Mouse (Mus musculus) small intestine, adult 2 months (tissue): ENCODE measurements around the gene Cep128. TPM values are rescaled to one million over a fixed set of nuclear protein-coding genes. Genes with fewer than 3 reads are reported as not detected.

Source experiments
- H3K27ac ChIP-seq: fragments of 200-500 bp; 2 replicates; pipeline ENCODE4 v1.5.1; 2012; ENCODE audit warnings: low read depth, low read length, control low read depth, inconsistent platforms; ENCODE audit not compliant: insufficient read depth
- H3K27me3 ChIP-seq: fragments of 200-500 bp; 2 replicates; pipeline ENCODE4 v1.6.1; 2012; ENCODE audit warnings: mild to moderate bottlenecking, moderate library complexity, low read length, inconsistent platforms; ENCODE audit not compliant: control insufficient read depth, insufficient read depth
- H3K36me3 ChIP-seq: fragments of 200-500 bp; 2 replicates; pipeline ENCODE4 v1.6.1; 2012; ENCODE audit warnings: mild to moderate bottlenecking, low read length, control low read depth, inconsistent platforms; ENCODE audit not compliant: control insufficient read depth, insufficient read depth
- H3K4me1 ChIP-seq: fragments of 200-500 bp; 2 replicates; pipeline ENCODE4 v1.6.1; 2012; ENCODE audit warnings: low read length, inconsistent platforms, mixed read lengths; ENCODE audit not compliant: control insufficient read depth, insufficient read depth, insufficient read length
- H3K4me3 ChIP-seq: fragments of 200-500 bp; 2 replicates; pipeline ENCODE4 v1.5.1; 2012; ENCODE audit warnings: low read depth, mild to moderate bottlenecking, control low read depth, inconsistent platforms, low read length, moderate library complexity
- CTCF ChIP-seq: fragments of 200-500 bp; IDR thresholded peaks from 2 replicates; pipeline ENCODE4 v1.5.1; 2012; ENCODE audit warnings: low read depth, mild to moderate bottlenecking, control low read depth, inconsistent platforms, low read length, moderate library complexity, mixed read lengths; ENCODE audit not compliant: insufficient replicate concordance, insufficient read length; ENCODE audit errors: extremely low read depth
- POLR2A ChIP-seq: fragments of 200-500 bp; IDR thresholded peaks from 2 replicates; pipeline ENCODE4 v1.6.1; 2012; ENCODE audit warnings: low read depth, mild to moderate bottlenecking, control low read depth, inconsistent platforms, low read length, moderate library complexity
- WGBS: fragments of 180-500 bp; shearing (Covaris S2); methylation state at CpG from one replicate; pipeline ENCODE4 v1.1.7; 2018; 5-methylcytosine and 5-hydroxymethylcytosine counted together
- polyA plus RNA-seq: library from polyadenylated mRNA; depleted of rRNA; stranded (reverse); fragments of >200 nt; gene quantifications from 2 replicates; pipeline ENCODE4 v1.2.3, GENCODE M21; 2012

Cep128 gene
- polyA plus RNA-seq, 1 experiment = 0.95 TPM

DNA sequence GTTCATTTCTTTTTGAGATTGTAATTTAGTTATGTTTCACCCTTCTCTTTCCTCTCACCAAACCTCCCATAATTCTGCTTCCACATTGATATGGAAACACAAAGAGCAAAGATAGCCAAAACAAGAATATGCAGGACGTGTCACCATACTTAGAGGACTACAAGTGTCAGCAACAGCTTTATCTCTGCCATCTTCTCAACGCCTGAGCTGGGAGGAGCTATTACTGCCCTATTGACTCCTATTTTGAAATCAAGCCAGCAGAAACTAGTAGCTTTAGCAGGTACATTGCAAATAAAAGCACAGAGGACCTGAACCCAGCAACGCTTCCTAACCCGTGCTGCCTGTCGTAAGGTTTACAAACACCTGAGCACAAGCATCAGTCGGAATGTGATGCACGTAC, 127.9 kb downstream of the Cep128 start:
- Histone ChIP-seq H3K27me3 (no peaks in the 10 kb centered on the region), H3K4me1 (no peaks in the 10 kb centered on the region), H3K4me3 (no peak overlapping the region), H3K27ac (no peak overlapping the region), H3K36me3 (peaks cover 7% of the 10 kb centered on the region)
- 77% methylated on average over 7 of the region's 7 CpGs for WGBS
- TF ChIP-seq CTCF = no peak
- no peak for TF ChIP-seq POLR2A

DNA sequence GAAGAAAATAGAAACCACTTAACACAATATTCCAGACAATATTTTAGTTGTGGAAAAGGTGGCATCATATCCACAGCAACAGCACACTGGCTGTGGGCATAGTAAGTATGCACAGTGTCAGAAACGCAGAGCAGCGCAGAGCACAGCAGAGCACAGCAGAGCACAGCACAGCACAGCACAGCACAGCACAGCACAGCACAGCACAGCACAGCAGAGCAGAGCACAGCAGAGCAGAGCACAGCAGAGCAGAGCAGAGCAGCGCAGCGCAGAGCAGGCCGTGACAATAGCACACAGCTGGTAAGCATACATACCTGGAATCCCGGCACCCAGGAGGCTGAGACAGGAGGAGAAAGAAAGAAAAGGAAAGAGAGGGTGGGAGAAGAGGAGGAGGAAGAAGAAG, 129.4 kb downstream of the Cep128 start:
- no peak for TF ChIP-seq POLR2A
- no peak for TF ChIP-seq CTCF
- peaks cover 4% of the 10 kb centered on the region for H3K36me3 ChIP-seq
- H3K4me3 ChIP-seq = no peak overlapping the region
- WGBS = 98% methylated on average over 6 of the region's 6 CpGs
- H3K27me3 ChIP-seq = no peaks in the 10 kb centered on the region
- no peaks in the 10 kb centered on the region for H3K4me1 ChIP-seq
- H3K27ac ChIP-seq = no peak overlapping the region

DNA sequence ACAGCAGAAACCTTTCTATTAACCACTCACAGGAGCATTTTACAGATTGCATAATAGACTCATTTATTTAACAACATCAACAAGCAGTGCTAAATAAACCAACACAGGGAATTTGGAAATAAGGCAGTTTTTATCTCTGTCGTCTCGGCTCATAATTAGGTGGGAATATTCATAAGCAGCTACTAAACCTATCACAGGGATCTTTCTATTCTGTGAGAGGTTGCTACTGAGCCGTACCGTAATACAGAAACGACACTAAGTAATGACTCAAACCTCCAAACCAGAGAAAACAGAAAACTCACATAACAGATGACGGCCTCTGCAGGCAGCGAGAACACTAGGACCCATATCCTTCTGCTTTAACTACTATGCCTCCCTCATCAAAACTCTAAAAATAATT, 163.6 kb downstream of the Cep128 start:
- no peak for TF ChIP-seq POLR2A
- TF ChIP-seq CTCF = no peak
- H3K27ac ChIP-seq = no peak overlapping the region
- H3K4me3 ChIP-seq = no peak overlapping the region
- 93% methylated on average over 7 of the region's 7 CpGs for WGBS
- H3K27me3 ChIP-seq = no peaks in the 10 kb centered on the region
- no peaks in the 10 kb centered on the region for H3K4me1 ChIP-seq
- H3K36me3 ChIP-seq = no peaks in the 10 kb centered on the region

DNA sequence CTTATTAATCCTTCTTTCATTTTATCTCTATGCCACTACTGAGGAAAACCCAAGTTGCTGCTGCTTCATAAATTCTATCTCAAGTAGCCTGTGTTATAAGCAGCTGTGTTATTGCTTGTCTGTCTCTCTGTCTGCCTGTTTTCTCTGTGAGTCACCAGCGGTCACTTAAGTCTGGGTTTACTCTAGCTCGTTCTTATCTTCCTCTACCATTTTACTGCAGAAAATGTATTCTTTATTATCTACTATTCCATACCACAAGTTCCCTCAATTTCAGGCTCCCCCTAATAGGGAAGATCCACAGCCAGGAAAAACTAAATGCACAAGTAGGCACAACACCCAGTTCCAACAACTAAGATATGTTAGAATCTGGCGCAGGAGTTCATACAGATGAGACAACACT, 178.7 kb downstream of the Cep128 start:
- Histone ChIP-seq H3K4me3 (no peak overlapping the region), H3K36me3 (no peaks in the 10 kb centered on the region), H3K27me3 (no peaks in the 10 kb centered on the region), H3K27ac (no peak overlapping the region), H3K4me1 (peaks cover 2% of the 10 kb centered on the region; the same call in 1 of the 2 replicates)
- no peak for TF ChIP-seq POLR2A
- no peak for TF ChIP-seq CTCF
- WGBS = 60% methylated on average over 3 of the region's 3 CpGs

DNA sequence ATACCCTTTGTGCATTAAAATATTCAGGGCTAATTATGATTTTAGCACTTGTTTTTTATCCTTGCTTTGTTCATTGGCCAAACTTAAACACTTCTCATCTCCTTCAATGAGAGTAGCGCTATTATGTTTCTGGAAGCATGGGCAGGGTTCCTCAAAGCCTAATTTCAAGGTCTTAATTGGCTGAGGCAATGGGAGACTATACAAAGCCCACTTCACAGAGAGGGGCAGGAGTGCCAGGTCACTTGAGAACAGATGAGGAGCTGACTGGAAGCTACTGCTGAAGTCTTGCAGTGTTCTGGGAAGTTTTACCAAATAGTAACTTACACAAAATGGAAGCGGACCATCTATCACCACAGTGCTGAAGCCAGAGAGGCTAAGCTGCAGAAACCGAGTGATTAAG, 179.9 kb downstream of the Cep128 start:
- Histone ChIP-seq H3K36me3 (no peaks in the 10 kb centered on the region), H3K4me1 (peaks cover 2% of the 10 kb centered on the region; the same call in 1 of the 2 replicates), H3K4me3 (no peak overlapping the region), H3K27me3 (no peaks in the 10 kb centered on the region), H3K27ac (no peak overlapping the region)
- WGBS = 95% methylated on average over 3 of the region's 3 CpGs
- TF ChIP-seq CTCF (no peak), POLR2A (no peak)

DNA sequence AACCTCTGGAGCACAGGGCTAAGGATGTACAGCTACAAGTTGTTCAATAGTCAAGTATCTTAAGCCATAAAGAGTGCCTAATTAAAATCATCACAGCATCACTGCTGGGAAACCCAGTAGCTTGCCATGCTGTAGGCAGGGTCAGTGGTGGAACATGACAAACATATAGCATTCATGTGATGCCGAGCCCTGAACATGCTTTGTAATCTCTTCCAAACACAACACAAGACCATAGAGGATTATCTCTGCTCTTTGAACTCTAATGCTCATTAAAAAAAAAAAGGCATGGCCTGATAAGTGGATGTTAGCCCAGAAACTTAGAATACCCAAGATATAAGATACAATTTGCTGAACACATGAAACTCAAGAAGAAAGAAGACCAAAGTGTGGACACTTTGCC, 181.7 kb downstream of the Cep128 start:
- H3K4me3 ChIP-seq = no peak overlapping the region
- H3K27me3 ChIP-seq = no peaks in the 10 kb centered on the region
- peaks cover 2% of the 10 kb centered on the region; the same call in 1 of the 2 replicates for H3K4me1 ChIP-seq
- no peak overlapping the region for H3K27ac ChIP-seq
- TF ChIP-seq POLR2A (no peak), CTCF (no peak)
- WGBS = 33% methylated on average over 1 of the region's 1 CpGs
- no peaks in the 10 kb centered on the region for H3K36me3 ChIP-seq

DNA sequence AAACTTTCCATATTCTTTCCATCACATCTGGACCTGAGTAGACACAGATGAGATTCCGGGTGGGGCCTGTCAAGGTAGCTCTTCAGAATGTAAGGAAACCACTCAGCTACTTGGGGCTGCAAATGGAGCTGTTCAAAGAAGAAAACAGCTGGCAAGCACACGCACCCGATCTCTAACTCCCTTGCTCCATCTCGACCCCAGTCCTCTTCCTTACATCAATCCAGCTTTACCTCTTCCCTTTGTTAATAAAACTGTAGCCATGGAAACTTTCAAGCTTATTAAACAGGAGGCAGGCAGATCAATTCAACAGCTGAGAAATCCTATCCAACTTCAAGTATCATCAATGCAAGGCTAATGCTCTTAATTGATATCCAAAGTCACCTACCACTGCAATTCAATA, 195.1 kb downstream of the Cep128 start:
- H3K4me1 ChIP-seq = peaks cover 14% of the 10 kb centered on the region; the same call in 1 of the 2 replicates
- TF ChIP-seq CTCF (no peak), POLR2A (no peak)
- H3K4me3 ChIP-seq = no peak overlapping the region
- WGBS = 79% methylated on average over 4 of the region's 4 CpGs
- no peaks in the 10 kb centered on the region for H3K36me3 ChIP-seq
- H3K27me3 ChIP-seq = no peaks in the 10 kb centered on the region
- H3K27ac ChIP-seq = no peak overlapping the region
